8 mouse cellular contexts compared by ENCODE assay signal in the genomic region with DNA sequence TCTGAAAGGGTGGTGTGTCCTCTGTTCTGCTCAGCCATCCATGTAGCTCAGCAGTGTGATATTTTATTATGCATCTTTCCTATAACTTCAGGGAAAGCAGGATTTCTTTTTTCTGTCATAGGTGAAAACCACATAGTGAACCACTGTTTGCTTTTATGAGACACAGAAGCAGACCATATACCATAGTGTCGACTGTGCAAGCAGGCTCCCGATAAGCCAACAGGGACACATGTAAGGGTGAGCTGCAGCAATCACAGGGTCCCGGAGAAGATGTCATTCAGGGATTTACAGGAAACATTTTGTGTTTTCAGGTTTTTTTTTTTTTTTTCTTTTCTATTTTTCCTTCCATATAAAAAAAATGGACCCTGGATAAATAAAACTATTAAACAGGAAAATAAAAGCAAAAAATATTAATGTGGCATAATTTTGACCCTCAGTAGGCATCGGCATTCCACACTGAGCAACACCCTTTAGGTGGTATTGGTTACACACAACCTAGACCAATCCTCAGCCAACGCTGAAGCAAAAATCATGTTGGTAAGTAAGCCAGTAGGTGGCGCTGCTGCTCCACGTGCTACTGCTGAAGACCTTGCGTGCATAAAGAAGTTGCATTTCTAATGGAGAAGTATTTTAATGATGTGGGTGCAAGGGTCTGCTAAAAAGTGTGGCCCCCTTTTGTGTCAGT.
A peak's percentile ranks its signal among the peaks of the same experiment; 100 is the strongest.
DNase-seq lines count a peak whose midpoint lies in the region; ATAC-seq and TF ChIP-seq lines count a peak whose summit lies in the region.

No protein-coding gene starts in this region.

- peak; percentile 27 to 77 for DNase-seq in heart, adult 18-20 months
- DNase-seq in heart, postnatal 25 days (ENCODE audit: low spot score) = no peak
- peak; percentile 54 for DNase-seq in gastrocnemius, postnatal 14 days
- peak; percentile 19 to 65 for DNase-seq in kidney, adult 8-10 months
- peak; percentile 87 for DNase-seq in left cerebral cortex, postnatal 4 days
- peak; percentile 23 to 76 for DNase-seq in spleen, postnatal 4 days (ENCODE audit: low spot score in 2 of 2)

- H3K9ac ChIP-seq in midbrain, embryonic 15.5 days = no peak overlapping the region

- intact Hi-C loops in heart, postnatal 25 days (cut with DNase I) = no loop called here
- intact Hi-C loops in gastrocnemius, postnatal 14 days (cut with DNase I; ENCODE audit: low total_unique reads) = no loop called here
- intact Hi-C loops in left cerebral cortex, postnatal 4 days (cut with DNase I) = loop anchor here (5.0 kb wide), 1 partner anchor 1575 kb away; no protein-coding TSS in a partner anchor

- H3K36me3 ChIP-seq in midbrain, embryonic 15.5 days (replicated peaks) = no peaks in the 10 kb centered on the region

- H3K4me2 ChIP-seq in midbrain, embryonic 15.5 days = peak overlapping the region; percentile 36

- H3K27me3 ChIP-seq in midbrain, embryonic 15.5 days (replicated peaks) = no peaks in the 10 kb centered on the region

- no peak for TF ChIP-seq POLR2A in cortical plate, adult 2 months (IDR thresholded peaks at IDR 0.05; ENCODE audit: extremely low read depth, insufficient read depth, low read length)

- 28% methylated on average over 8 of the region's 8 CpGs for WGBS in midbrain, embryonic 15.5 days

- no peaks in the 10 kb centered on the region for H3K9me3 ChIP-seq in midbrain, embryonic 15.5 days

- H3K4me1 ChIP-seq in cortical plate, adult 2 months (ENCODE audit: control insufficient read depth, insufficient read depth, low read length) = no peaks in the 10 kb centered on the region
- H3K4me1 ChIP-seq in midbrain, embryonic 15.5 days = peaks cover 24% of the 10 kb centered on the region

- peak; percentile 99 for TF ChIP-seq CTCF in cortical plate, adult 2 months (IDR thresholded peaks at IDR 0.05; ENCODE audit: extremely low read depth, insufficient read depth, low read length)

- H3K4me3 ChIP-seq in cortical plate, adult 2 months (ENCODE audit: insufficient read depth, low read length) = no peak overlapping the region
- H3K4me3 ChIP-seq in midbrain, embryonic 15.5 days = no peak overlapping the region

- H3K27ac ChIP-seq in cortical plate, adult 2 months (ENCODE audit: insufficient read depth, low read length) = no peak overlapping the region
- H3K27ac ChIP-seq in midbrain, embryonic 15.5 days = peak overlapping the region; percentile 62; the same call in 1 of the 2 replicates

- ATAC-seq in midbrain, embryonic 15.5 days (replicated peaks) = peak; percentile 90
